Mouse (Mus musculus): ENCODE data around the gene Col4a5. TPM values are rescaled to one million over a fixed set of nuclear protein-coding genes. Genes with fewer than 3 reads are reported as not detected.

Col4a5 gene
- total RNA-seq, 2 experiments from 2014 or later, result 7.1 to 7.9 TPM

Other genes with a start within 250 kb of the Col4a5 start
- gene Col4a6, start 1.3 kb upstream of the Col4a5 start, total RNA-seq (2021), result 1 to 10 TPM; 2.2 to 2.3 TPM
- gene Irs4, start 249.9 kb downstream of the Col4a5 start, total RNA-seq (2021), result under 1 TPM; 0.18 to 0.41 TPM

All from layer of hippocampus, postnatal 14 days (tissue).